Mouse (Mus musculus) heart, postnatal 0 days (tissue): Measurements from ENCODE around the gene Clasp2. TPM values are rescaled to one million over a fixed set of nuclear protein-coding genes. Genes with fewer than 3 reads are reported as not detected.

Experiments
- ATAC-seq: fragments of 200-750 bp; cut with Nextera tagmentation; 2 replicates; pipeline ENCODE4 v1.8.0; 2017; ENCODE audit warnings: low read depth, moderate number of reproducible peaks, moderate library complexity; ENCODE audit not compliant: insufficient read depth
- DNase-seq: peaks from one replicate; pipeline ENCODE4 v3.0.0-alpha.2; 2016; ENCODE audit warnings: low spot score
- H3K27ac ChIP-seq: fragments of 300-500 bp; sonication (generic); 2 replicates; pipeline ENCODE4 v1.5.1; 2014; ENCODE audit warnings: low read depth, mild to moderate bottlenecking
- H3K27me3 ChIP-seq: fragments of 300-500 bp; sonication (generic); 2 replicates; pipeline ENCODE4 v1.6.1; 2014; ENCODE audit warnings: low read length, mixed read lengths; ENCODE audit not compliant: control insufficient read depth, insufficient read depth
- H3K36me3 ChIP-seq: fragments of 300-500 bp; sonication (generic); replicated peaks from 2 replicates; pipeline ENCODE4 v1.6.1; 2014; ENCODE audit warnings: low read length, mixed read lengths; ENCODE audit not compliant: control insufficient read depth, insufficient read depth
- H3K4me1 ChIP-seq: fragments of 300-500 bp; sonication (generic); 2 replicates; pipeline ENCODE4 v1.6.1; 2014; ENCODE audit warnings: antibody characterized with exemption; ENCODE audit not compliant: control insufficient read depth, insufficient read depth
- H3K4me2 ChIP-seq: fragments of 300-500 bp; sonication (generic); 2 replicates; pipeline ENCODE4 v1.6.1; 2014; ENCODE audit warnings: low read depth, mild to moderate bottlenecking, low read length, moderate library complexity
- H3K4me3 ChIP-seq: fragments of 300-500 bp; sonication (generic); 2 replicates; pipeline ENCODE4 v1.5.1; 2014; ENCODE audit warnings: low read depth, low read length
- H3K9ac ChIP-seq: fragments of 300-500 bp; sonication (generic); replicated peaks from 2 replicates; pipeline ENCODE4 v1.6.1; 2014; ENCODE audit warnings: low read depth, low read length, mixed read lengths
- H3K9me3 ChIP-seq: fragments of 300-500 bp; sonication (generic); replicated peaks from 2 replicates; pipeline ENCODE4 v1.6.1; 2016; ENCODE audit warnings: low read length; ENCODE audit not compliant: control insufficient read depth
- CTCF ChIP-seq: IDR thresholded peaks from 2 replicates; pipeline ENCODE4 v1.5.1; 2016; ENCODE audit warnings: antibody characterized with exemption, control low read depth, low read depth
- EP300 ChIP-seq: IDR thresholded peaks from 2 replicates; pipeline ENCODE4 v1.6.1; 2016; ENCODE audit warnings: antibody characterized with exemption, low read depth
- WGBS: fragments of 180-500 bp; shearing (Covaris S2); extraction: QIAGEN DNeasy Blood & Tissue Kit; methylation state at CpG from one replicate; pipeline ENCODE4 v1.1.7; 2014; 5-methylcytosine and 5-hydroxymethylcytosine counted together
- polyA plus RNA-seq: library from polyadenylated mRNA; unstranded; fragments of >200 nt; fragmentation: Nextera tagmentation; extraction: Ambion mirVana; gene quantifications from 2 replicates; pipeline ENCODE4 v1.2.1, GENCODE M21; 2015
- total RNA-seq: library from RNA; depleted of rRNA; stranded (reverse); fragments of >200 nt; gene quantifications from 2 replicates; pipeline ENCODE4 v1.2.3, GENCODE M21; 2014; ENCODE audit warnings: low replicate concordance

Gene Clasp2
- total and polyA plus RNA-seq, 2 experiments from 2014 or later = 15.8 to 39.7 TPM

DNA sequence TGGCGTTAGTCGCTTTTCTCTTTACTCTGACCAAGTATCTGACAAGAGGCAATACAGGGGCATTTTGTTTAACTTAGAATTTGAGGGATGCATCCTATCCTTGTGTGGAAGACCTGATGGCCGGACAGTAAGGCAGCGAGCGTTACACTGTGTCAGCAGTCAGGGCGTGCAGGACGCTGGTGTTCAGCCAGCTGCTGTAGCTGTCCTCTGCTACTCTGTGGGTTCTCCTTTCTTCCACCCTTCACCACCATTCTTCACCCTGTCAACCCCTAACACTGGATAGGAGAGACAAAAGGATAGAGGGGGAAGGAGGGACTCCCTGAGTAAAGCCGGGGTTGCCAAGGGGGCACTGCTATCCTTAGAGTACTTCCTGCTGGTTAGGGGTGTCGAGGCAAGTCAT lies 87.4 kb downstream of the Clasp2 start:
- no peaks in the 10 kb centered on the region for H3K9me3 ChIP-seq
- no peak overlapping the region for H3K4me3 ChIP-seq
- H3K27me3 ChIP-seq = no peaks in the 10 kb centered on the region
- no peaks in the 10 kb centered on the region for H3K4me1 ChIP-seq
- ATAC-seq (no peak), DNase-seq (no peak)
- no peak overlapping the region for H3K9ac ChIP-seq
- no peaks in the 10 kb centered on the region; the same call in 1 of the 2 replicates for H3K36me3 ChIP-seq
- WGBS = 69% methylated on average over 9 of the region's 9 CpGs
- no peak for TF ChIP-seq EP300
- no peak for TF ChIP-seq CTCF
- H3K27ac ChIP-seq = no peak overlapping the region
- H3K4me2 ChIP-seq = no peak overlapping the region

DNA sequence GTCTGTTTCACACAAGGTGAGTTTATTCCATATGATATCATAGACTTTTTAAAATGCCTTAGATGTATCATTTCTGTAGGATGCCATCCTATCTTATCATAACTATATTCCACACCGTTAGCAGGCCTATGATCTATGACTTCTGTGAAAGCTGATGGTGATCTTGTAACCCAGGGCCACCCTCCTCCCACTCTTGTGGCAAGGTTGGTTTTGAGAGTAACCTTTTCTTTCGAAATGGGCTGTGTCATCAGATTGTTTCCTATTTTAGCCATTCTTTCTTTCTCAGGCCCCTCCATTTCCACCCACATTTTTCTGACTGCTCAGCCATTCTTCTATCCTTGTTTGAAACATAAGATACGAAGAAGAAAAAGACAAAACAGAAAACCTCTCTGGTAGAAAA lies 88.9 kb downstream of the Clasp2 start:
- Histone ChIP-seq H3K9ac (no peak overlapping the region), H3K4me3 (no peak overlapping the region), H3K27ac (no peak overlapping the region), H3K27me3 (no peaks in the 10 kb centered on the region), H3K9me3 (no peaks in the 10 kb centered on the region), H3K36me3 (no peaks in the 10 kb centered on the region; the same call in 1 of the 2 replicates), H3K4me1 (no peaks in the 10 kb centered on the region), H3K4me2 (no peak overlapping the region)
- no peak for TF ChIP-seq CTCF
- no peak for TF ChIP-seq EP300
- WGBS = 85% methylated on average over 3 of the region's 3 CpGs
- DNase-seq (no peak), ATAC-seq (no peak)

DNA sequence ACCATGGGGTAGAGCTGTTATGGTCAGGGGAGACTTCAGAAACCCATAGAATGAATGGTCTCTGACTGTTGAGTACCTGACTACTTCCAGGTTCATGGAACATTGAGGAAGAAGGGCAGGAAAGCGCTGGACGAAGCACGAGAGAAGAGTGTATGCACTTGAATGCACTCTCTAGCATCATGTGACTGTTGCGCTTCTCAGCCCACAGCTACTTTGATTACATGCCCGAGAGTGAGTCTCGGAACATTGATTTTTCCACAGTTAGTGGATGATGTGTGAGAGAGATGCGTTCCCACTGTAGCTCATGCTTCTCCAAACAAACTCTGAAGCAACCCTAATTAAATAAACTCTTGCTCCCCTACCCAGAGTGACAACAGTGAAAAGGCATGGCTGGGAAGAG lies 92.2 kb downstream of the Clasp2 start:
- no peaks in the 10 kb centered on the region for H3K4me1 ChIP-seq
- TF ChIP-seq CTCF (no peak), EP300 (no peak)
- 92% methylated on average over 7 of the region's 7 CpGs for WGBS
- no peak overlapping the region for H3K4me2 ChIP-seq
- peaks cover 3% of the 10 kb centered on the region for H3K36me3 ChIP-seq
- no peak overlapping the region for H3K4me3 ChIP-seq
- no peak overlapping the region for H3K9ac ChIP-seq
- DNase-seq (no peak), ATAC-seq (no peak)
- H3K27ac ChIP-seq = no peak overlapping the region
- no peaks in the 10 kb centered on the region for H3K9me3 ChIP-seq
- H3K27me3 ChIP-seq = no peaks in the 10 kb centered on the region

DNA sequence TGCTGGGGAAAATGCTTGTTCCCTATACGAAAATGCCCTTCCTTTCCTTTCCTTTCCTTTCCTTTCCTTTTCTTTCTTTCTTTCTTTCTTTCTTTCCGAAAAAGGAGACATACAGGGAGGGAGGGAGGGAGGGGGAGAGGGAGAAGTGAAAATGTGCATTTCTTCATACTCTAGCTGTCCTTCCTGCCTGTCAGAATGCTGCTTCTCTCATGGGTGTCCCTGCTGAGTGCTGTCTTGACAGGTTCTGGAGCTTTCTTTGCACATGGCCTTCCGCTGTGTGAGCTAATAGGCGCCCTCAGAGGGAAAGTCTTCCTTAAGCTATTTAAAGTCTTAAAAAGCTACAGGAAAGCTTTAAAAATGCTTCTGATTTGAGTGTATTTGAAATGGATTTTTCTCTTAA lies 95.7 kb downstream of the Clasp2 start:
- 88% methylated on average over 4 of the region's 4 CpGs for WGBS
- Histone ChIP-seq H3K9me3 (no peaks in the 10 kb centered on the region), H3K36me3 (peaks cover 13% of the 10 kb centered on the region), H3K4me1 (no peaks in the 10 kb centered on the region), H3K4me3 (no peak overlapping the region), H3K4me2 (no peak overlapping the region), H3K9ac (no peak overlapping the region), H3K27me3 (no peaks in the 10 kb centered on the region), H3K27ac (no peak overlapping the region)
- no peak for ATAC-seq
- TF ChIP-seq EP300 (no peak), CTCF (no peak)
- DNase-seq = no peak

DNA sequence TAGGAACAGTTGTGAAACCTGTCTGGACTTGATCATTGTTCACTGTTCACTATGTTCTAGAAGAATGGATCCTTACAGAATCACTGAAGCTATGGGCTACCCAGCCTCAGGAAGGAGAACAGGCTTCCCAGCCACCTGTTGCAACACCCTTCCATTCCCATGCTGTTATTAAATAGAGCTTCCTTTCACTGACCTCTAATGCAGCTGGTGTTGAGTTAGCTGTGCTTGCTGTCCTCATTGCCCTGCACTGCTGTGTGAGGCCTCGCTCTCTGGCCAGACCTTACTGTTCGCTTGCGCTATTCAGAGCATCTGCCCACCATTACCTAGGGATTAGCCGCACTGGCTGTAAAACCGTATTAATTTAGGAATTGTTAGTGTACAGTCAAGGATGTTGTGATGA lies 96.2 kb downstream of the Clasp2 start:
- Histone ChIP-seq H3K27me3 (no peaks in the 10 kb centered on the region), H3K4me2 (no peak overlapping the region), H3K9me3 (no peaks in the 10 kb centered on the region), H3K27ac (no peak overlapping the region), H3K36me3 (peaks cover 13% of the 10 kb centered on the region), H3K9ac (no peak overlapping the region), H3K4me3 (no peak overlapping the region), H3K4me1 (no peaks in the 10 kb centered on the region)
- TF ChIP-seq CTCF = no peak
- no peak for TF ChIP-seq EP300
- no peak for DNase-seq
- ATAC-seq = no peak
- 98% methylated on average over 5 of the region's 5 CpGs for WGBS

DNA sequence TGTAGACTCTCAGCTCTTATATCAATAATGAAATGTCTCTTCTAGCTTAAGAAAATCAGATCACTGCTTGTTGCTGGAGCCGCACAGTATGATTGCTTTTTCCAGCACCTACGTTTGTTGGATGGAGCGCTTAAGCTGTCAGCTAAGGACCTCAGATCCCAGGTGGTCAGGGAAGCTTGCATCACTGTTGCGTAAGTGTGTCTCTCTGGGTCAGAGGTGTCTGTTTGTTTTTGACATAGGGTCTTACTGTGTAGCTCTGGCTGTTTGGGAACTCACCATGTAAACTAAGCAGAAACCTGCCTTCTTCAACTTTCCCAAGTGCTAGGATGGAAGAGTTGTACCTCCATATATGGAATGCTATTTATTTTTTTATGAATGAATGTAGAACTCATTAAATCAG lies 102.8 kb downstream of the Clasp2 start:
- Histone ChIP-seq H3K4me2 (no peak overlapping the region), H3K9me3 (no peaks in the 10 kb centered on the region), H3K36me3 (peaks cover 28% of the 10 kb centered on the region), H3K4me3 (no peak overlapping the region), H3K27ac (no peak overlapping the region), H3K4me1 (no peaks in the 10 kb centered on the region), H3K9ac (no peak overlapping the region), H3K27me3 (no peaks in the 10 kb centered on the region)
- no peak for DNase-seq
- no peak for ATAC-seq
- no peak for TF ChIP-seq CTCF
- TF ChIP-seq EP300 = no peak
- WGBS = 89% methylated on average over 4 of the region's 4 CpGs
